Mouse (Mus musculus): ENCODE data around the gene Fdxr.

Fdxr gene

GRCm38 (mm10) chr11:115219263-115219662, 57.6 kb downstream of the Fdxr start:
- peak; percentile 57 for DNase-seq (ENCODE audit: extremely low read depth, low read depth, low spot score)

All from fat pad, adult 2 months (tissue).